Mouse (Mus musculus) kidney, postnatal 10 days (tissue): Measurements from ENCODE around the gene Tsr1.

Experiments used
- DNase-seq: peaks from one replicate; pipeline ENCODE4 v3.0.0; 2021; ENCODE audit warnings: mixed read lengths

Gene Tsr1

DNA sequence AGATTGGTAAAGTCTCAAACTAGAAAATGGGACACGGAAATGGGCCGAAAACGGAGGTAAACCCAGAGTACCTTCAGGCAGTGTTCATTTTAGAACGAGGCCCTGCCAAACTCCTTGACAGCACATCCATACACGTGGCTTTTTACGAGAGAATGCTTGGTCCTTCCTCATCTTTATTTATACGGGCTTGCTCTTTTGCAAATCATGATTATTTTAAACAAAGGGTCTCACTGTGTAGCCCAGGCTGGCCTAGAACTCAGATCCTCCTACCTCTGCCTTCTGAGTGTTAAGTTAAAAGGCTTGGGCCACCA lies 601 bp downstream of the Tsr1 start:
- no peak for DNase-seq

- no peak for DNase-seq
These were observed 3.7 kb downstream of the Tsr1 start for GRCm38 (mm10) chr11:74901555-74901954.

DNA sequence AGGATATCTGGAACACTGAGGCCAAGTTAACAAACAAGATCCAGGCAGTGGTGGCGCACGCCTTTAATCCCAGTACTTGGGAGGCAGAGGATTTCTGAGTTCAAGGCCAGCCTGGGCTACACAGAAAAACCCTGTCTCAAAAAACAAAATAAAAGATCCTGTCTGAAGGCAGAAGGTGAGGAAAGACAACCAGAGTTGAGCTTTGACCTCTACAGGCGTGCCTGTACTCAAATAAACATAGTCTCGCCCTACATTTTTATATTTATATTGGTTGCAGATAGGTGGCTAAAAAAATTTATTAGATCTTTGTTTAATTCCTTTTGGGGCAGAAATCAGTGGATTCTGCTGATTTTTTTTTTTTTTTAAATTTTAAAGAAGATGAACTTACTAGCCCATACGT lies 4.5 kb downstream of the Tsr1 start:
- DNase-seq = no peak

GRCm38 (mm10) chr11:74907850-74908249 lies 10.0 kb downstream of the Tsr1 start:
- DNase-seq = no peak

GRCm38 (mm10) chr11:74908618-74909399 lies 10.9 kb downstream of the Tsr1 start:
- DNase-seq = peak; percentile 30

- DNase-seq = no peak
These were observed 12.1 kb downstream of the Tsr1 start for GRCm38 (mm10) chr11:74909978-74910377.

GRCm38 (mm10) chr11:74912492-74912891 lies 14.6 kb downstream of the Tsr1 start:
- DNase-seq = no peak

DNA sequence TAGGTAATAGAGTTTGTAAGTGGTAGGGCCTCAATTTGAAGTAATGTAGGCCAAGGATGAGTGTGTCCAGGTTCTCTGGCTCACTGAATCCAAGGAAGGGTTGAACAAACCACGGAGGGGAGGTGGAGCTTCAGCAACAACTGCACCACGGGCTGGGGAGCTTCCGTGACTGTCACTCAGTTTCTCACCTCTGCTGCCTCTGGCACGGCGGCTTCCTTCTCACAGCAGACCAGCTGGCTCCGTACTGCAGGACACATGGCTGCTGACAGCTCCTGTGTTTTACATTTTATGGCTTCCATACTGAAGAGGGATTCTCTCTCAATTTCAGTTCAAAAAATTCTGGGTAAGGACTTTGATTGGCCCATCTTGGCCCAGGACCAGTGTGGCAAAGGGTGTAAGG lies 21.4 kb downstream of the Tsr1 start:
- DNase-seq = no peak

GRCm38 (mm10) chr11:74924149-74924548 lies 26.3 kb downstream of the Tsr1 start:
- peak; percentile 77 for DNase-seq

- peak; percentile 98 for DNase-seq
These were observed 27.9 kb downstream of the Tsr1 start, which contains the start of the genes Smg6 and Srr for GRCm38 (mm10) chr11:74925577-74926387. TSS of gene Smg6 (plus strand) at chr11:74925823. TSS of gene Srr (minus strand) at chr11:74925948.

DNA sequence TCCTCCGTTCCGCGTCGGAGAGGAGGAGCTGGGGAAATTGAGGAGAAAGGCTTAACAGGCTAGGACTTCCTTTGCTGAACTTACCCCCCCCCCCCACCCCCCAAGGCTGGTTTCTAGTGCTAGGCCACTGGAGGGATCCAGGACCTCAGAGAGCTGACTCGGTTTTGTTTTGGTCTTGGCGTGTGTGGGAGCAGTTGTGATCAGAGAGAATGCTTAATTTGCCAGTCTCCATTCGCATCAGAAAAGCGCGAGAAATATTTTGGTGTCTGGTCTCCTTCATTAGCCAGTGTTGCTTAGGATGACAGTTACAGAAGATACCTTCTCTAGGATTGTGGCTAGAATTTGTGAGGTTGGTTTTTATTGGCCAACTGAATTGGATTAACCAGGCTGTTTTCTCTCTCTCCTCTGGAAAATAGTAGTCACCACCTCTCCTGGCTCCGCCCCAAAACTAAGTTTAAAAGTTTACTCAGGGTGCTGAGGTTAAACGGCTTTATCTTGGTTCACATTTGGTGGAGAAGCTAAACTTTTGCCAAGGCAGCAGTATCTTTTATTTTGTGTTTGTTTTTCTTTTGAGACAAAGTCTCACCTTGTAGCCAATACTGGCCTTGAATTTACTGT lies 28.6 kb downstream of the Tsr1 start:
- DNase-seq = peak; percentile 65

DNA sequence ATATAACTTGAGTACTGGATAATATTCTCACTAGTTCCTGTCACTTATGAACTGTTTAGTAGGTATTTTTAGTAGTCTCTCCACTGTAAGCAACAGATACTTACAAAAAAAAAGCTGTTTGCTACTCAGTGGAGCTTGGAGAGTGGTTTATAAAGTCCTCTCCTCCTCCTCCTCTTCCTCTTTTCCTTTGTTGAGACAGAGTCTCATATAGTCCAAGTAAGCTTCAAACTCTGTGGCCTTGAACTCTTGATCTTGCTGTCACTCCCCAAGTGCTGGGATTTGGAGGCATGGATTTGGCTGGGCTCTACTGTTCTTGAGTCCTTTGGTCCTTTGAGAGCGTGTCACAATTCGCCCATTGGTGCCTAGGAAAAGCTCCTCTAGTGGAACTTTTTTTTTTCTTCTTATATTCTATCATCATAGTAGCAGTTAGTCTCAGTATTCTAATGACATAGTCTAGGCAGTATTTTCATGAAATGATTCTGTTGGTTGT lies 29.4 kb downstream of the Tsr1 start:
- DNase-seq = no peak

DNA sequence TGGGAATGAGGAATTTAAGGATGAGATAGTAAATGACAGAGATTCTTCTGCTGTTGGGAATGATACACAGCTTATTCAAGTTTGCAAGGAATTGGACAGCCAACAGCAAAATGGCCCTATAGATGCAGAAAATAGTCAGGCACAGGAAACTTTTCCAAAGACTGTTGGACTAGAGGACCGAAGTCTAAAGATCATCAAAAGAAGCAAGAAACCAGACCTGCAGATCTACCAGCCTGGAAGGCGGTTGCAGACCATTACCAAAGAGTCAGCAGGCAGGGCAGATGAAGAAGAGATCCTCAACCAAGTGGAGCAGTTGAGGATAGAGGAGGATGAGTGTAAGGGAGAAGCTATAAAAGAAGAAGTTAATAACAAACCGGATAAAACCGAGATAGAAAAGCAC lies 31.2 kb downstream of the Tsr1 start:
- no peak for DNase-seq

GRCm38 (mm10) chr11:74930391-74930790 lies 32.5 kb downstream of the Tsr1 start:
- DNase-seq = no peak

GRCm38 (mm10) chr11:74946348-74946747 lies 48.5 kb downstream of the Tsr1 start:
- DNase-seq = no peak

DNA sequence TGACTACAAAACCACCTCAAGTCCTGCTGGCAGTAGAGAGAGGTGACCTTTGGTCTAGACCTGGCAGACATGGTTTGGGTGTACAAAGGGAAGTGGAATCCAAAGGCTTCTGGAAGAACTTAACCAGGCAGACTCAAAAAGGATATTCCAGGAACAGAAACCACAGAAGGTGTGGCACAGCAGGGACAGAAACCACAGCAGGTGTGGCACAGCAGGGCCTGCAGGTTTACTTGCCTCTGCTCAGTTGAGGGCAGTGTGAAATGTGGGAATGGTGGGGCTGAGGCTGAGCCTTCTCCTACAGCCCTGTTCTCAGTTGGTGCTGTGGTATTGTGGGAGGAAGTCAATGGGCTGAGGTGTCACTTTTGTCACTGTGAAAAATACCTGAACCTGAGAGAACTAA lies 57.0 kb downstream of the Tsr1 start:
- peak; percentile 24 for DNase-seq

DNA sequence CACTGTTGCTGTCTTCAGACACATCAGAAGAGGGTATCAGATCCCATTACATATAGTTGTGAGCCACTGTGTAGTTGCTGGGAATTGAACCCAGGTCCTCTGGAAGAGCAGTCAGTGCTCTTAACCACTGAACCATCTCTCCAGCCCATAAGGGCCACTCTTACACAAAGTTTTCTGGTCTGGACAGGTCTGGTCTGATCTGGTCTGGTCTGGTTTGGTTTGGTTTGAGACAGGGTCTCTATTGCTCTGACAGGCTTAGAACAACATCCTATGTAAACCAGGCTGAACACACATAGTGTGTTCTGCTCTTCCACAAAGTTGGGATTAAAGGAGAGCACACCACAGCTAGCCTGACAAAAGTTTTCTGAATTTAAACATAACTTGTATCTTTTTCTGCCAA lies 58.1 kb downstream of the Tsr1 start:
- no peak for DNase-seq

DNA sequence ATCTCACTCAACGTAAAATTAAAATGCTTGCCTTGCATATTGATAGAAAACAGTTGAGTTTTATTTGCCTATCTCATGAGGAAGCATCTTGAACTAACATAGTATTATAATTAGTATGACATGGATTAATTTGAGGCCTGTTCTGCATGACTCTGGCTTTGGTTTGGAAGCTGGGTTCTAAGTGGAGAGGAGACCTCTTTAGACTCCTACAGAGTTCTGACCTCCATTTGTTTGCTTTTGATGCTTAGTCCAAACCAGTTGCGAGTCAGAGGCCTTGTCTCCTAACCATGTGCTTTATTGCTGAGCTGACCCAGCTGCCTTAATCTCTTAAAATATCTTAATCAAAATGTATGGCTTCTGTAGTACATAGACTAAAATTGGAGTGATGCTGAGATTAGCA lies 59.7 kb downstream of the Tsr1 start:
- peak; percentile 24 for DNase-seq
